Mouse (Mus musculus): ENCODE data around the gene Gm1043. TPM values are rescaled to one million over a fixed set of nuclear protein-coding genes. Genes with fewer than 3 reads are reported as not detected.

Gm1043 gene
- polyA plus RNA-seq, 1 experiment, result not detected

GRCm38 (mm10) chr5:37244666-37245242 lies 159.6 kb downstream of the Gm1043 start:
- H3K4me3 ChIP-seq (ENCODE audit: insufficient read depth, low read length), result no peak overlapping the region
- no peak overlapping the region for H3K27ac ChIP-seq (ENCODE audit: insufficient read depth, low read depth, low read length)
- TF ChIP-seq POLR2A (IDR thresholded peaks at IDR 0.05; ENCODE audit: borderline replicate concordance, low read depth, low read length), result no peak
- TF ChIP-seq CTCF (IDR thresholded peaks at IDR 0.05; ENCODE audit: low read depth, low read length), result no peak
- H3K4me1 ChIP-seq (ENCODE audit: control insufficient read depth, insufficient read depth, low read length), result no peaks in the 10 kb centered on the region

- no peak overlapping the region for H3K27ac ChIP-seq (ENCODE audit: insufficient read depth, low read depth, low read length)
- TF ChIP-seq CTCF (IDR thresholded peaks at IDR 0.05; ENCODE audit: low read depth, low read length) (no peak), POLR2A (IDR thresholded peaks at IDR 0.05; ENCODE audit: borderline replicate concordance, low read depth, low read length) (no peak)
These were observed 160.5 kb downstream of the Gm1043 start for GRCm38 (mm10) chr5:37245651-37246050.

GRCm38 (mm10) chr5:37246138-37246910 lies 161.2 kb downstream of the Gm1043 start:
- Histone ChIP-seq H3K27ac (ENCODE audit: insufficient read depth, low read depth, low read length) (no peak overlapping the region), H3K4me1 (ENCODE audit: control insufficient read depth, insufficient read depth, low read length) (no peaks in the 10 kb centered on the region), H3K4me3 (ENCODE audit: insufficient read depth, low read length) (no peak overlapping the region)
- TF ChIP-seq CTCF (IDR thresholded peaks at IDR 0.05; ENCODE audit: low read depth, low read length), result no peak
- TF ChIP-seq POLR2A (IDR thresholded peaks at IDR 0.05; ENCODE audit: borderline replicate concordance, low read depth, low read length), result no peak

More at GRCm38 (mm10) chr5:37245651-37246050, 160.5 kb downstream of the Gm1043 start:
- no peak overlapping the region for H3K4me3 ChIP-seq (ENCODE audit: insufficient read depth, low read length)
- no peaks in the 10 kb centered on the region for H3K4me1 ChIP-seq (ENCODE audit: control insufficient read depth, insufficient read depth, low read length)

- Histone ChIP-seq H3K27ac (ENCODE audit: insufficient read depth, low read depth, low read length) (no peak overlapping the region), H3K4me1 (ENCODE audit: control insufficient read depth, insufficient read depth, low read length) (no peaks in the 10 kb centered on the region), H3K4me3 (ENCODE audit: insufficient read depth, low read length) (no peak overlapping the region)
- TF ChIP-seq CTCF (IDR thresholded peaks at IDR 0.05; ENCODE audit: low read depth, low read length), result no peak
- no peak for TF ChIP-seq POLR2A (IDR thresholded peaks at IDR 0.05; ENCODE audit: borderline replicate concordance, low read depth, low read length)
These were observed 162.3 kb downstream of the Gm1043 start for GRCm38 (mm10) chr5:37247456-37247855.

GRCm38 (mm10) chr5:37248870-37249269 lies 163.7 kb downstream of the Gm1043 start:
- no peak for TF ChIP-seq CTCF (IDR thresholded peaks at IDR 0.05; ENCODE audit: low read depth, low read length)
- TF ChIP-seq POLR2A (IDR thresholded peaks at IDR 0.05; ENCODE audit: borderline replicate concordance, low read depth, low read length), result no peak
- H3K4me3 ChIP-seq (ENCODE audit: insufficient read depth, low read length), result no peak overlapping the region
- H3K27ac ChIP-seq (ENCODE audit: insufficient read depth, low read depth, low read length), result no peak overlapping the region
- H3K4me1 ChIP-seq (ENCODE audit: control insufficient read depth, insufficient read depth, low read length), result no peaks in the 10 kb centered on the region

GRCm38 (mm10) chr5:37251596-37251995 lies 166.4 kb downstream of the Gm1043 start:
- Histone ChIP-seq H3K4me1 (ENCODE audit: control insufficient read depth, insufficient read depth, low read length) (no peaks in the 10 kb centered on the region), H3K27ac (ENCODE audit: insufficient read depth, low read depth, low read length) (no peak overlapping the region), H3K4me3 (ENCODE audit: insufficient read depth, low read length) (no peak overlapping the region)
- no peak for TF ChIP-seq CTCF (IDR thresholded peaks at IDR 0.05; ENCODE audit: low read depth, low read length)
- no peak for TF ChIP-seq POLR2A (IDR thresholded peaks at IDR 0.05; ENCODE audit: borderline replicate concordance, low read depth, low read length)

GRCm38 (mm10) chr5:37252101-37252804 lies 167.1 kb downstream of the Gm1043 start:
- no peaks in the 10 kb centered on the region for H3K4me1 ChIP-seq (ENCODE audit: control insufficient read depth, insufficient read depth, low read length)
- TF ChIP-seq CTCF (IDR thresholded peaks at IDR 0.05; ENCODE audit: low read depth, low read length) (no peak), POLR2A (IDR thresholded peaks at IDR 0.05; ENCODE audit: borderline replicate concordance, low read depth, low read length) (no peak)
- H3K4me3 ChIP-seq (ENCODE audit: insufficient read depth, low read length), result no peak overlapping the region
- no peak overlapping the region for H3K27ac ChIP-seq (ENCODE audit: insufficient read depth, low read depth, low read length)

- Histone ChIP-seq H3K4me1 (ENCODE audit: control insufficient read depth, insufficient read depth, low read length) (no peaks in the 10 kb centered on the region), H3K27ac (ENCODE audit: insufficient read depth, low read depth, low read length) (no peak overlapping the region), H3K4me3 (ENCODE audit: insufficient read depth, low read length) (no peak overlapping the region)
- TF ChIP-seq POLR2A (IDR thresholded peaks at IDR 0.05; ENCODE audit: borderline replicate concordance, low read depth, low read length) (no peak), CTCF (IDR thresholded peaks at IDR 0.05; ENCODE audit: low read depth, low read length) (no peak)
These were observed 169.4 kb downstream of the Gm1043 start for GRCm38 (mm10) chr5:37254523-37254922.

- H3K4me3 ChIP-seq (ENCODE audit: insufficient read depth, low read length), result no peak overlapping the region
- TF ChIP-seq POLR2A (IDR thresholded peaks at IDR 0.05; ENCODE audit: borderline replicate concordance, low read depth, low read length) (no peak), CTCF (IDR thresholded peaks at IDR 0.05; ENCODE audit: low read depth, low read length) (no peak)
- H3K27ac ChIP-seq (ENCODE audit: insufficient read depth, low read depth, low read length), result no peak overlapping the region
- no peaks in the 10 kb centered on the region for H3K4me1 ChIP-seq (ENCODE audit: control insufficient read depth, insufficient read depth, low read length)
These were observed 171.7 kb downstream of the Gm1043 start for GRCm38 (mm10) chr5:37256823-37257222.

GRCm38 (mm10) chr5:37257243-37257642 lies 172.1 kb downstream of the Gm1043 start:
- no peak overlapping the region for H3K4me3 ChIP-seq (ENCODE audit: insufficient read depth, low read length)
- no peaks in the 10 kb centered on the region for H3K4me1 ChIP-seq (ENCODE audit: control insufficient read depth, insufficient read depth, low read length)
- no peak overlapping the region for H3K27ac ChIP-seq (ENCODE audit: insufficient read depth, low read depth, low read length)
- TF ChIP-seq CTCF (IDR thresholded peaks at IDR 0.05; ENCODE audit: low read depth, low read length) (no peak), POLR2A (IDR thresholded peaks at IDR 0.05; ENCODE audit: borderline replicate concordance, low read depth, low read length) (no peak)
